Mouse (Mus musculus): ENCODE data around the gene Mgrn1.

The Mgrn1 gene

DNA sequence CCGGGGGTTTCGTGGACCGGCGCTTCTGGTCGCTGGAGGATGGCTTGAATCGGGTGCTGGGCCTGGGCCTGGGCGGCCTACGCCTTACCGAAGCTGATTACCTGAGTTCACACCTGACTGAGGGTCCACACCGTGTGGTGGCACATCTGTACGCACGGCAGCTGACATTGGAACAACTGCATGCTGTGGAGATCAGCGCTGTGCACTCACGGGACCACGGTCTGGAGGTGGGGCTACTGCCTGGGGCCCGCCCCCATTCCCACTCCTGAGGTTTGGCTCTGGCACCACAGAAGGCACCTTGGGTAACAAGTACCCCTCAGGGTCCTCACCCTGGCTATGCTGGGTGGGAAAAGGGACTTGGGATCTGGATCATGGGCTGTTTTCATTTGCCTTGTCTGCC, 53.4 kb downstream of the Mgrn1 start:
- in situ Hi-C loops (cut with MboI, MseI) = no loop called here

DNA sequence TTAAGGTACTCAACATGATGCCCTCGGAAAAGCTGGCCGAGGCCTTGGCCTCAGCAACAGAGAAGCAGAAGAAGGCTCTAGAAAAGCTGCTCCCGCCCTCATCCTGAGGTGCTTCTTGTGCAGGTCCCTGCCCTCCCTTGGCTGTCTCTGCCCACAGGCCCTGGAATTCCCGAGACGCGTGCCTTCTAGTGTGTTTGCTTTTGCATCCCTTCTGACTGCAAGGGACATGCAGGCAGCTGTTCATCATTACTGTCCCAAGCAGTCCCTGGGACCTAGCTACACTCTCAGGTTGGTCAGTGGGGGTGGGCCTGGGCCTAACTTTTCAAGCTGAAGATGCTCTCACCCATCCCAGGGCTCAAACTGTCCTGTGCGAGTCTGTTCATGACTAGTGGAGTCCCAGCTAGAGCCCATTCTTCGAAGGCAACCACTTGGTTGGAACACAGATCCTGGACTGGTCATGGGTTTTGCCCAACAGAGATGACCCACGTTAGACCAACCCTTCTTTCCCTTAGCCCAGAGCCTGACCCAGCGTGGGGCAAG, 54.3 kb downstream of the Mgrn1 start:
- in situ Hi-C loops (cut with MboI, MseI) = no loop called here

DNA sequence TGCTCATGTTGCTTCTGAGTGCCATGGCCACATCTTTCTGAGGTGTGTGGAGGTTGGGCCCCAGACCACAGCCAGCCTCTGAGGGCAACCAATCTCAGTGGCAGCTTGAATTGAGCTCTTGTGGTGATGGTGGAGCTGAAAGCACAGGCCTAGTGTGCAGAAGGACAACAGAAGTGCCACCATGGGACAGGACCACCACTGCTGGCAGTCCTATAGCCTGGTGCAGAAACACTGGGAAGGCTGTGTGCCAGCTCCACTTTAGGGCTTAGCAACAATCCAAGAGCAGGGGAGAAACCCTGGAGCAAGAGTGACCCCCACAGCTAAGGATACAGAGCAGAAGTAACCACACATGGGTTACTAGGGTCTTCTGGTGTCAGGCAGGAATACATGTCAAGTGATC, 55.0 kb downstream of the Mgrn1 start:
- in situ Hi-C loops (cut with MboI, MseI) = no loop called here

GRCm38 (mm10) chr16:4942868-4943267, 56.8 kb downstream of the Mgrn1 start:
- in situ Hi-C loops (cut with MboI, MseI) = no loop called here

DNA sequence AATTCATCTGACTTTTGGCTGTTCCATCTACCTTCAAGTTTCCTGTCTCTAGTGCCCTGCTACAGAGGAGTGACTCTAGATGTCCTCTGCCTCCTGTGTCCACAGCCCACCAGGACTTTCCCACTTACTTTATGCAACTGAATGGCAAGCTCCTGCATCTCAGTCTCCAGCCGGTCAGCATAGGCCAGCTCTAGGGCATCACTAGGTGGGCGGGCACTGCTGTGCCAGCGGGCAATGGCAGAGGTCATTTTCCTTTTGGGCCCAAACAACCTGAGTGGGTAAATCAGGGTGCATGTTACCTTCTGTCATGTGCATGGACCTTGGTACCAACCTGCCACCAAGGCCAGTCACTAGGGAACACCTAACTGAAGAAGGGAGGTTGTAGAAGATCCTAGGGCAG, 57.4 kb downstream of the Mgrn1 start:
- in situ Hi-C loops (cut with MboI, MseI) = no loop called here

GRCm38 (mm10) chr16:4945415-4945814, 59.4 kb downstream of the Mgrn1 start:
- in situ Hi-C loops (cut with MboI, MseI) = no loop called here

DNA sequence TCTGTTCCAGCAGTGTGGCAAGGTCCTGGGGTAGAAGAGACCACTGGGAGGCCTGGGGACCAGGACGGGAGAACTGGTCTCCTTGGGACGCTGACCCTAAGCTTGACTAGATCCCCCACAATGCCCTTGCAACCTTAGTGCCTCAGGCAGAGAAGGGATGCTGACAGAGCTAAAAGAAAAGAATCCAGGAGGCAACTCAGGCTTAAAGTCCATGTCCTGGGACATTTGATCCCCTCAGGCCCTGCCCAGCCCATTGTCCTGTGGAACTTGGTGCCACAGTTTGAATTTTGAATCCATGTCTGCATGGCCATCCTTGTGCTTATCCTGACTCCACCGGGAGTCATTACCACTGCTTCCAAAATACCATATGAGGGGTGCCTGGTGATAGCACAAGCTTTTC, 60.1 kb downstream of the Mgrn1 start:
- in situ Hi-C loops (cut with MboI, MseI) = no loop called here

- in situ Hi-C loops (cut with MboI, MseI) = no loop called here
Measured at GRCm38 (mm10) chr16:4947378-4947777, 61.3 kb downstream of the Mgrn1 start.

DNA sequence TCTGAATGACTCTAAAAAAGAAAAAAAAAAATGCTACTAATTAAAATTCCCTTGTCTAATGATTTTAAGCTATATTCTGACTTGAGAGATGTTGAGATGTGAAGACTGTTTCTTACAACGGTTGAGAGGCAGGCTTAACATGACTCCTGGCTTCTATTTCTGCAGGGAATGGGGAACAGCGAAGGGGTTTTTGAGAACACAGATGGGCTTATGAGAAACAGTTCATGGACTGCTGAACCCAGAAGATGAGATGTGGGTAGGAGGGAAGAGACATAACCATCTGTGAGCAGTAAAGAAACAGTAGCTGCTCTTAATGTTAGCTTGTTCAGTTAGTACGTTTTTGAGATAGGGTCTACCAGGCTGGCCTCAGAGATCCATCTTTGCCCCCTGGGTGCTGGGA, 70.6 kb downstream of the Mgrn1 start:
- in situ Hi-C loops (cut with MboI, MseI) = no loop called here

- in situ Hi-C loops (cut with MboI, MseI) = no loop called here
Measured at GRCm38 (mm10) chr16:4957446-4957845, 71.4 kb downstream of the Mgrn1 start.

DNA sequence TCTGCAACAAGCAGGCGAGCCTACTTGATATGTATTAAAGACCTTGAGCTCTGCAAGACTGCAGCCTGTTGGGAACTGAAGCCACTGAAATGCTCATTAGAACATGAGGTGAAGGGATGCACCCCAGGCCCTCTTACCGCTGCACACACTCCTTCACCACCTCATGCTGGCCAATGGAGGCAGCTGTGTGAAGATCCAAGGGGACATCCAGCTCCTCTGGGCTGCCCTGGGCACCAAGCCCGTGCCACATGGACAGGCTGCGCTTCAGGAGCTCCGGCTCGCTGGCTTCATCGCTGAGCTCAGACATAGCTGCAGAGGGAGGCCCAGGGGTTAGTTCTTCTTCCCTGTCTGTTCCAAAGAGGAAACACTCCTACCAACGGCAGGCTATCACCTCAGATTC, 74.2 kb downstream of the Mgrn1 start:
- in situ Hi-C loops (cut with MboI, MseI) = loop anchor here (5.0 to 10.0 kb wide), 2 partner anchors 62 to 75 kb away; partner anchors contain the start of genes Mgrn1 and Ubald1

GRCm38 (mm10) chr16:4963346-4963745, 77.3 kb downstream of the Mgrn1 start:
- in situ Hi-C loops (cut with MboI, MseI) = loop anchor here (5.0 to 10.0 kb wide), 2 partner anchors 59 to 79 kb away; partner anchors contain the start of genes Mgrn1 and Ubald1

DNA sequence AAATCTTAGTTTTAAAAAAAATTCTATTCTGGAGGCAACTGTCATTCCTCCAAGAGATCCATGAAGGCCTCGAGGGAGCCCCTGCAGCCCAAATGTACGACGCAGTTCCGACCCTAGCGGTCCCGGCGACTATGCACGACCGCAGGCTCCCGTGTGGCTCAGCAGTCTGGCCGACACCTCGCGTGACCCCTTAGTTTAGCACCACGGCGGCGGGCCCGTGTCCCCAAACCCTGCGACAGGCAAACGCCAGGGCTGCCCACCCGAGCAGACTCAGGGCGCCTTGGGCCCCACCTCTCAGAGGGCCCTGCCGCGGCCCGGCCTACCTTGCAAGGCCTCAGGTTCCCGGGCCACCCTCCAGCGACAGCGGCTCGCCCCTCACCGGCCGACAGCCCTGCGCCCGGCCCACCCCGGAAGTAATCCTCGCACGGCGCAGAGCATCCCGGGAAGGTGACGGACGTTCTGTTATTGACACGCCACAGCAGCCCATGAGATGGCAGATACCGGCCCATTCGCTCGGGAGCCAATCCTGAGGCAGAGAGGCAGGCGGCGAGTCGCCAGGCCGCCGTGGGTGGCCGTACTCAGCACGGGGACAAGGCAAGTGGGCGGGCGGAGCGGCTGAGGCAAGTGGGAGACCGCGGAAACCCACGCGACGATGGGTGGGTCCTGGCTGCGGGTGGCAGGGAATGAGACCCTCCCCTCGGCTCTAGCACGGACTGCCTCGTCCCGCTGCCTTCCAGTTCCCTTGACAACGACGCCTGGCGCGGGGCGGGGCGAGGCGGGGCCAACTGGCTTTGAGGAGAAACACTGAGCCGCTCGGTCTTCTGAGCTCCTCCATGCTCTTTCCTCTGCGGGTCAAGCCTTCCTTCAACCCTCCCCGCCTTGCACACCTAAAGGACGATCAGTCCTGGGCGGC, 78.0 kb downstream of the Mgrn1 start, which contains the start of gene Anks3:
Gene Anks3 (minus strand): TSS at position 409 of the 913 bp plus-strand sequence.
- in situ Hi-C loops (cut with MboI, MseI) = loop anchor here (5.0 to 10.0 kb wide), 2 partner anchors 58 to 79 kb away; partner anchors contain the start of genes Mgrn1 and Ubald1

- in situ Hi-C loops (cut with MboI, MseI) = loop anchor here (5.0 to 10.0 kb wide), 2 partner anchors 57 to 80 kb away; partner anchors contain the start of genes Mgrn1 and Ubald1
Measured at GRCm38 (mm10) chr16:4964731-4965391, 78.8 kb downstream of the Mgrn1 start.

DNA sequence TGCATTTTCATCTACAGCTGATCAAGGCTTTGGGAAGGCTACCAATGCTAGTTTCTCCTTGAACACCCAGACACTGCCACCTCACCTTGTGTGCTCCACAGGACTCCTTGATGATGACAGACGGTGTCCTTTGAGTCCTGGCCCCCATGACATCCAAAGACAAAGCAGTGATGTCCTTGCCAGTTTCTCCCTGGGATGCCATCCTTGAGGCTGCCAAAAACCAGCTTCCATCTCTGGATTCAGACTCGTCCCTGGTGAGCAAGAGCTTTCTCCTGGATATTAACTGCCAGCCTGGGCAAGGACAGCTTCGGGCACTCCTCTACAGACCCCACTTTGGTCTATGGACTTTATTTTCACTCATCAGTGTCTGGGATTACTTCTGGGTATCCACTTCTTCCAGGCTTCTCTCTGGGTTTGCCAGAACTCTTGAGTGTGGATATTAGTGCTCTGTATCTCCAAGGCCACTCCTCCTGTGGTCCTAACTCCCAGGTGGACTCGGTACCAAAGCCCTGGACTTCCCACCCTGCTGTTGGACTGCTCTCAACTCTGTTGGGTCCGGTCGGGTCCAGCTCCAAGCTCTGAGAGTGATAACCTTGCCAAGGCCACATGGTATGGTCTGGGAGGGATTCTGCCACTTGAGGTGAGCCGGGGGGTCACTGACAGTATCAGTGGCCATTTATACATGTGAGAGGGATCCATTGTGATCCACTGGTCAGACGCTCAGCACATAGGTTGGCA, 79.5 kb downstream of the Mgrn1 start:
- in situ Hi-C loops (cut with MboI, MseI) = loop anchor here (10.0 kb wide), 1 partner anchor 81 kb away; the partner anchor contains the start of genes Mgrn1 and Ubald1

- in situ Hi-C loops (cut with MboI, MseI) = loop anchor here (10.0 kb wide), 1 partner anchor 84 kb away; the partner anchor contains the start of genes Mgrn1 and Ubald1
Measured at GRCm38 (mm10) chr16:4968426-4968825, 82.4 kb downstream of the Mgrn1 start.

DNA sequence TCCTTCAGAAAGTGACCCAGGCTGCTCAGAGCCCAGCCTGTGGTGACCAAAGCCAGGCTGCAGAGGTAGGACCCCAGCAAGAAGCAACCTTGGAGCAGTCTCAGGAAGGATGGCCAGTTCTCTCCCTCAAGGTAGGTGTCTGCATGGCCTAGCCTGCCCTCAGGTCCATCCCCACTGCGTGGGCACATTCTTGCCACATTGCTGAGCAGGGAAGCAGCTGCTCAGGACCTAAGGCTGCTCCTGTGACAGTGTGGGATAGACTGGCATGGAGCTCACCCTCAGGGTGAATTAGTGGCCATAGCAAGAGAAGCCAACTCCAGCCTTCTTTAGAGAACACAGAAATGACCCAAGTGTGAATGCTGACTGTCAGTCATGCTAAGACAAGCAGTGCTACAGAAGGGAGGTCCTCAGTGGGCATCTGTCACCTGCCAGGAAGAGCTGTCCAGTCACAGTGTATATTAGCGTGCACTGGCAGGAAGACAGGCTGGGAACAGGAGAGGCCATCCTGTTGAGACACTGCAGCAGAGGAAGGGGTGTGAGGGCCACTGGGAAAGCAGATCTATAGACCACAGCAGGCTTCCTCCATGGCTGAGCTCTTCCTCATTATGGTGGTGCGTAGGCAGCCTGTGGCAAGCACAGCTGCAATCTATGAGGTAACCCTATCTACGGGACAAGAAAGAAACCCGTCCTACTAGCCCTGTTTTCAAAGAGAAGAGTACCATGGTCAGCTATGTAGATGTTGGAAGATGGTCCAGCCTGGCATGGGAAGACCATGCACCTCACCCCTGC, 83.2 kb downstream of the Mgrn1 start:
- in situ Hi-C loops (cut with MboI, MseI) = loop anchor here (10.0 kb wide), 1 partner anchor 84 kb away; the partner anchor contains the start of genes Mgrn1 and Ubald1

DNA sequence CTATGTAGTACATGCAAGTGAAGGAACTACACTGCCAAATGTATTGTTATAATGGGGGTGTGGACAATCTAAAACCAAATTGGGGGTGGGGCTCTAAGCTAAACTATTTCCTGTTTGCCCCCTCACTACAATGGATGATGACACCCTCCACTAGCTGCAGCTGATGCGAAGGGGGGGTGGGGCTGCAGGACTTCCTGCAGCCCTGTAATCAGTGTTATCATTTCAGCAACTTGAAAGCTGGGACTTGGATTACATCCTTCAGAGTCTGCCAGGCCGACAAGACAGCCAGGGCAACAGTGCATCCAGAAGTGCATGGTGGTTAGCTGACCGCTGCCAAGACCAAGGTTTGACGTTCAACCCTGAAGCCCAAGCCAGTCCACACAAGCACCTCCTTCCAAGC, 85.6 kb downstream of the Mgrn1 start:
- in situ Hi-C loops (cut with MboI, MseI) = no loop called here

DNA sequence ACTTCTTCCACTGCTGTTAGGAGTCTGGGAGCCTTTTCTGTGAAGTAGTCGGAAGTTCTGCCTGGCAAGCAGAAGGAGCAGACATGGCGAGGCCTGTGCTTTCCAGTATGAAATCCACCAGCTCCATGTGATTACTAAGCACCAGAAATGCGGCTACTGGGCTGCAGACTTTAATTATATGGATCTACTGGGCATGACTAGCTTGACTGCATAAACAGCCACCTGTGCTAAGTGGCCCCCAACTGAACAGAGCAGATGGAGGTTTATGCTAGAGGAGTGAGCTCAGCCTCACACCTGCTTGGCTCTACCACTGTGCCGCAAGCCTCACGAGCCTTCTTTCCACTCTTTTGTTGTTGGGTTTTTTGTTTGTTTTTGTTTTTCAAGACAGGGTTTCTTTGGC, 88.5 kb downstream of the Mgrn1 start:
- in situ Hi-C loops (cut with MboI, MseI) = no loop called here

- in situ Hi-C loops (cut with MboI, MseI) = no loop called here
Measured at GRCm38 (mm10) chr16:4976180-4976579, 90.1 kb downstream of the Mgrn1 start.

Data from regulatory T cell (primary cell).